Mouse (Mus musculus) lung, postnatal 0 days (tissue): Measurements from ENCODE around the gene Hmgb1.

ENCODE experiments used
- CTCF ChIP-seq: IDR thresholded peaks from 2 replicates; pipeline ENCODE4 v1.5.1; 2016; ENCODE audit warnings: antibody characterized with exemption, mild to moderate bottlenecking
- EP300 ChIP-seq: IDR thresholded peaks from 2 replicates; pipeline ENCODE4 v1.6.1; 2016; ENCODE audit warnings: antibody characterized with exemption, mild to moderate bottlenecking, control low read depth

GRCm38 (mm10) chr5:149164881-149165280, 19.4 kb downstream of the Hmgb1 start:
- no peak for TF ChIP-seq EP300
- no peak for TF ChIP-seq CTCF
